Mouse (Mus musculus) lung, postnatal 0 days (tissue): ENCODE data around the gene Prmt3.

Experiments used
- CTCF ChIP-seq: IDR thresholded peaks from 2 replicates; pipeline ENCODE4 v1.5.1; 2016; ENCODE audit warnings: antibody characterized with exemption, mild to moderate bottlenecking
- EP300 ChIP-seq: IDR thresholded peaks from 2 replicates; pipeline ENCODE4 v1.6.1; 2016; ENCODE audit warnings: antibody characterized with exemption, mild to moderate bottlenecking, control low read depth

DNA sequence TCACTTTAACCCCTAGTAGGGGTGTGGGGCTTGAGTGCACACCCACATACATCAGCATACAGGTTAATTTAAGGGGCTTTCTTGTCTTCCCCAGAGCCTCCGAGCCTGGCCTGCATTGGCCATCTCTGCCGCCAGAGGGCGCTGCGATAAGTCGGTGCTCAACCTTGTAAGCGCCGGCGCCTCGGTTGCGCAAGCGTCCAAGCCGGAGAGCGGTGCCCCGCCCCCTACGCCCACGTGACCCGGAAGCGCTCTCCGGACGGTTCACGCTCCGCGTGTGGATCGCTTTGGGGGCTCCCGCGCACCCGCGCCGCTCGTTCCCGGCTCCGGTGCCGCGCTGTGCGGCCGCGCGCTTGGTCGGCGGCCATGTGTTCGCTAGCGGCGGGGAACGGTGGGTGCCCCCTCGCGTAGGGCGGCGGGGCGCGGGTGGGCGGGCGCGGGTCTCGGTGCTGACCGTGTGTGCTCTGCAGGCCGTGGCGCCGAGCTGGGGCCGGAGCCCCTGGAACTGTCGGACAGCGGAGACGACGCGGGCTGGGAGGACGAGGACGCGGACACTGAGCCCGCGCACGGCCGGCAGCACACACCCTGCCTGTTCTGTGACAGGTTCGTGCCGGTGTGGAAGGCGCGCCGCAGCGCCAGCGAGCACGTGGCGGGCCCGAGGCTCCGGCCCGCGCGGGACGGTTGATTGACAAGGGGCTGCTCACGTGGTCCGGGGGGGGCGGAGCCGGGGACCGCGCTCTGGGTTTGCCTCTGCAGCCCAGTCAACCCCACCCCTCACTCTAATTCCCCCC lies at the start of gene Prmt3:
- peak; percentile 97 for TF ChIP-seq CTCF
- no peak for TF ChIP-seq EP300
